Mouse (Mus musculus): Measurements from ENCODE around the gene Rpusd1. TPM values are rescaled to one million over a fixed set of nuclear protein-coding genes. Genes with fewer than 3 reads are reported as not detected.
A peak's percentile ranks its signal among the peaks of the same experiment; 100 is the strongest.
"Not testable (repeated sequence)": the region's sequence is repeated elsewhere in the genome, so short reads cannot be mapped to it uniquely, and the experiment has no call there.

Rpusd1 gene
- total RNA-seq, 2 experiments from 2014 or later: 1.6 to 5.7 TPM

GRCm38 (mm10) chr17:25735745-25736144, 8.3 kb downstream of the Rpusd1 start, which contains the start of gene Mslnl:
Gene Mslnl (plus strand): TSS chr17:25736042.
- no peak for ATAC-seq (replicated peaks; ENCODE audit: poor library complexity)

- no peak for ATAC-seq (replicated peaks; ENCODE audit: poor library complexity)
These were observed 11.4 kb downstream of the Rpusd1 start for GRCm38 (mm10) chr17:25738861-25739260.

GRCm38 (mm10) chr17:25741471-25741870, 14.0 kb downstream of the Rpusd1 start:
- not testable (repeated sequence) for ATAC-seq (replicated peaks; ENCODE audit: poor library complexity)

GRCm38 (mm10) chr17:25743831-25744230, 16.4 kb downstream of the Rpusd1 start:
- ATAC-seq (replicated peaks; ENCODE audit: poor library complexity): no peak

- ATAC-seq (replicated peaks; ENCODE audit: poor library complexity): no peak
These were observed 16.8 kb downstream of the Rpusd1 start for GRCm38 (mm10) chr17:25744311-25744710.

- ATAC-seq (replicated peaks; ENCODE audit: poor library complexity): no peak
These were observed 20.8 kb downstream of the Rpusd1 start for GRCm38 (mm10) chr17:25748238-25748637.

GRCm38 (mm10) chr17:25749314-25749713, 21.8 kb downstream of the Rpusd1 start:
- no peak for ATAC-seq (replicated peaks; ENCODE audit: poor library complexity)

- ATAC-seq (replicated peaks; ENCODE audit: poor library complexity): no peak
These were observed 24.0 kb downstream of the Rpusd1 start for GRCm38 (mm10) chr17:25751446-25751845.

- ATAC-seq (replicated peaks; ENCODE audit: poor library complexity): no peak
These were observed 26.8 kb downstream of the Rpusd1 start, which contains the start of gene Msln for GRCm38 (mm10) chr17:25754241-25754640. Gene Msln (minus strand): TSS chr17:25754378.

- no peak for ATAC-seq (replicated peaks; ENCODE audit: poor library complexity)
These were observed 27.6 kb downstream of the Rpusd1 start for GRCm38 (mm10) chr17:25755086-25755485.

- no peak for ATAC-seq (replicated peaks; ENCODE audit: poor library complexity)
These were observed 28.3 kb downstream of the Rpusd1 start for GRCm38 (mm10) chr17:25755627-25756377.

GRCm38 (mm10) chr17:25756378-25757242, 29.1 kb downstream of the Rpusd1 start:
- no peak for ATAC-seq (replicated peaks; ENCODE audit: poor library complexity)

GRCm38 (mm10) chr17:25757691-25758090, 30.2 kb downstream of the Rpusd1 start:
- ATAC-seq (replicated peaks; ENCODE audit: poor library complexity): no peak

GRCm38 (mm10) chr17:25760148-25760547, 32.7 kb downstream of the Rpusd1 start:
- no peak for ATAC-seq (replicated peaks; ENCODE audit: poor library complexity)

GRCm38 (mm10) chr17:25761561-25761970, 34.1 kb downstream of the Rpusd1 start:
- no peak for ATAC-seq (replicated peaks; ENCODE audit: poor library complexity)

- ATAC-seq (replicated peaks; ENCODE audit: poor library complexity): no peak
These were observed 35.1 kb downstream of the Rpusd1 start for GRCm38 (mm10) chr17:25762591-25762990.

GRCm38 (mm10) chr17:25765886-25766285, 38.4 kb downstream of the Rpusd1 start:
- ATAC-seq (replicated peaks; ENCODE audit: poor library complexity): no peak

- no peak for ATAC-seq (replicated peaks; ENCODE audit: poor library complexity)
These were observed 41.9 kb downstream of the Rpusd1 start for GRCm38 (mm10) chr17:25769331-25769730.

GRCm38 (mm10) chr17:25773549-25774120, 46.2 kb downstream of the Rpusd1 start, which contains the start of gene Narfl:
Gene Narfl (plus strand): TSS chr17:25773776.
- peak; percentile 99 for ATAC-seq (replicated peaks; ENCODE audit: poor library complexity)

- ATAC-seq (replicated peaks; ENCODE audit: poor library complexity): no peak
These were observed 48.0 kb downstream of the Rpusd1 start for GRCm38 (mm10) chr17:25775318-25776062.

- no peak for ATAC-seq (replicated peaks; ENCODE audit: poor library complexity)
These were observed 50.5 kb downstream of the Rpusd1 start for GRCm38 (mm10) chr17:25777948-25778347.
